Mouse (Mus musculus) layer of hippocampus, adult 11-12 months (tissue): ENCODE measurements at regions not wholly inside any gene's neighbourhood (a gene's known extent, or its start where the extent isn't known, plus 50 kb on each side); places are given as distances from the start of the nearest gene placed in this dataset.

ENCODE experiments used
- DNase-seq: peaks from one replicate; pipeline ENCODE4 v3.0.0; 2022; ENCODE audit warnings: low spot score

- no peak for DNase-seq
Measured at GRCm38 (mm10) chr2:79086857-79087578, 168.2 kb upstream of the Itga4 start.

- no peak for DNase-seq
Measured at GRCm38 (mm10) chr2:79087600-79088205, 167.5 kb upstream of the Itga4 start.

- DNase-seq, result no peak
Measured at GRCm38 (mm10) chr2:79090273-79090672, 165.0 kb upstream of the Itga4 start.

GRCm38 (mm10) chr2:79094298-79094697 lies 160.9 kb upstream of the Itga4 start:
- DNase-seq, result no peak

GRCm38 (mm10) chr2:79096532-79097251 lies 158.5 kb upstream of the Itga4 start:
- no peak for DNase-seq

- DNase-seq, result no peak
Measured at GRCm38 (mm10) chr2:79099601-79100000, 155.6 kb upstream of the Itga4 start.

GRCm38 (mm10) chr2:79111673-79112072 lies 143.6 kb upstream of the Itga4 start:
- DNase-seq, result no peak

GRCm38 (mm10) chr2:79112076-79112475 lies 143.2 kb upstream of the Itga4 start:
- no peak for DNase-seq

GRCm38 (mm10) chr2:79120610-79121345 lies 134.4 kb upstream of the Itga4 start:
- no peak for DNase-seq

GRCm38 (mm10) chr2:79122530-79122929 lies 132.7 kb upstream of the Itga4 start:
- no peak for DNase-seq

- no peak for DNase-seq
Measured at GRCm38 (mm10) chr2:79124272-79124976, 130.8 kb upstream of the Itga4 start.

GRCm38 (mm10) chr2:79126170-79126879 lies 128.9 kb upstream of the Itga4 start:
- DNase-seq, result no peak

GRCm38 (mm10) chr2:79126996-79127741 lies 128.1 kb upstream of the Itga4 start:
- DNase-seq, result no peak

GRCm38 (mm10) chr2:79127822-79128221 lies 127.4 kb upstream of the Itga4 start:
- DNase-seq, result no peak

GRCm38 (mm10) chr2:79130660-79131059 lies 124.6 kb upstream of the Itga4 start:
- no peak for DNase-seq

GRCm38 (mm10) chr2:79131235-79131634 lies 124.0 kb upstream of the Itga4 start:
- DNase-seq, result no peak

GRCm38 (mm10) chr2:79131743-79132517 lies 123.3 kb upstream of the Itga4 start:
- DNase-seq, result no peak

- no peak for DNase-seq
Measured at GRCm38 (mm10) chr2:79132518-79132845, 122.7 kb upstream of the Itga4 start.

GRCm38 (mm10) chr2:79134281-79134680 lies 120.9 kb upstream of the Itga4 start:
- no peak for DNase-seq

GRCm38 (mm10) chr2:79135986-79136385 lies 119.2 kb upstream of the Itga4 start:
- DNase-seq, result no peak
